Mouse (Mus musculus): ENCODE data around the gene Mmachc.

DNA sequence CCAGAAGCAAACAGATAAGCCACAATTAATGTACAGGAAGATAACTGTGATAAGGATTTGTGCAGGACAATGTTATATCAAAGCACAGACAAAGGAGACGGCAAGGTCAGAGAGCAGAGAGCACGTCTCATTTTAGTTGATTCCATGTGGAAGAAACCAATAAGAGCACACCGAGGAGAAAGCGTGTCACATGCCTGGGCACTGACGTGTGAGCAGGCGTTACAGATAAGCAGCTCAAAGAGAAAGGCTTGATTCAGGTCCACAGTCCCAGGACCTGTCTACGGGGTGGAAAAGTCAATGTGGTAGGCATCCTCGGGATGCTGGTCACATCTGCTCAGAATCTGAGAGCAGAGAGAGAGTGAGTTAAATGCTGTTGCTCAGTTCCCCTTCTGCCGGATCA lies 22.9 kb upstream of the Mmachc start:
- TF ChIP-seq GATA1 (IDR thresholded peaks at IDR 0.05; ENCODE audit: borderline replicate concordance, low read length), result no peak
- no peak for TF ChIP-seq FLI1 (IDR thresholded peaks at IDR 0.05; ENCODE audit: low read length)

Data from megakaryocyte, embryonic 14.5 days (primary cell).